ENCODE assay signal across 25 mouse cellular contexts in genomic region chr9:14920608-14921007, GRCm38 (mm10). TPM values are rescaled to one million over a fixed set of nuclear protein-coding genes. Genes with fewer than 3 reads are reported as not detected.
"Had no signal": no experiment of that assay in that cellular context is flagged by ENCODE, and none has a peak within 500 bp of the region (broad histone marks: within the 10 kb centered on the region; RNA-seq: fewer than 3 reads in every experiment).

No protein-coding gene starts in this region.

- H3K4me2 ChIP-seq: kidney, embryonic 15.5 days; liver, embryonic 13.5 days; midbrain, embryonic 11.5 days; neural tube, embryonic 13.5 days had no signal

- H3K27ac ChIP-seq: kidney, embryonic 15.5 days; left cerebral cortex, adult 2 months; liver, embryonic 13.5 days; neural tube, embryonic 13.5 days had no signal

- H3K9me3 ChIP-seq: kidney, embryonic 15.5 days; liver, embryonic 13.5 days; neural tube, embryonic 13.5 days had no signal

- H3K4me3 ChIP-seq: kidney, embryonic 15.5 days; left cerebral cortex, adult 2 months; liver, embryonic 13.5 days; neural tube, embryonic 13.5 days had no signal

- H3K9ac ChIP-seq: kidney, embryonic 15.5 days; liver, embryonic 13.5 days; neural tube, embryonic 13.5 days had no signal

- DNase-seq: kidney, adult 11 months; kidney, adult 8-10 months; kidney, postnatal 10 days; kidney, postnatal 36 days; layer of hippocampus, postnatal 36 days; liver, embryonic 13.5 days; lung, adult 2 months; lung, postnatal 14 days; lung, postnatal 4 days; midbrain, embryonic 14.5 days; thymus, adult 18-20 months; thymus, postnatal 25 days had no signal

- H3K36me3 ChIP-seq: kidney, embryonic 15.5 days; liver, embryonic 13.5 days; neural tube, embryonic 13.5 days had no signal

- H3K4me1 ChIP-seq: liver, embryonic 13.5 days had no signal

- H3K27me3 ChIP-seq: kidney, embryonic 15.5 days; liver, embryonic 13.5 days; neural tube, embryonic 13.5 days had no signal

RNA-seq across cellular contexts. Expression of gene Izumo1r, which starts 16.9 kb away (rescaled TPM):
- total RNA-seq: layer of hippocampus, adult 8-10 months; layer of hippocampus, postnatal 10 days; layer of hippocampus, postnatal 36 days; left cerebral cortex, adult 2 months; left cerebral cortex, postnatal 14 days; liver, adult 2 months; megakaryocyte progenitor cell, adult 5-6 weeks had no signal
- polyA plus RNA-seq: limb, embryonic 11.5 days; liver, embryonic 13.5 days; liver, embryonic 16.5 days; midbrain, embryonic 11.5 days; midbrain, embryonic 14.5 days; neural tube, embryonic 13.5 days; stomach, embryonic 16.5 days; testis, adult 2 months had no signal
